Mouse (Mus musculus): ENCODE results near the gene Klhl10. TPM values are rescaled to one million over a fixed set of nuclear protein-coding genes. Genes with fewer than 3 reads are reported as not detected.

The Klhl10 gene
- polyA plus RNA-seq, 1 experiment from 2014 or later = 0.84 TPM

- WGBS = 96% methylated on average over 8 of the region's 8 CpGs
- no peak overlapping the region for H3K4me3 ChIP-seq
- peaks cover 94% of the 10 kb centered on the region for H3K36me3 ChIP-seq
These were observed 64.3 kb downstream of the Klhl10 start for GRCm38 (mm10) chr11:100505997-100506396.

More at GRCm38 (mm10) chr11:100505997-100506396, 64.3 kb downstream of the Klhl10 start:
- H3K27me3 ChIP-seq = no peaks in the 10 kb centered on the region
- no peak for ATAC-seq (ENCODE audit: low FRiP score)
- no peaks in the 10 kb centered on the region for H3K4me1 ChIP-seq (replicated peaks)
- no peak overlapping the region for H3K9ac ChIP-seq
- no peak overlapping the region for H3K4me2 ChIP-seq
- no peaks in the 10 kb centered on the region for H3K9me3 ChIP-seq
- H3K27ac ChIP-seq = no peak overlapping the region

Small RNA genes within 50 kb of the gene (microRNA-seq; reads per million reads assigned to microRNA genes)
- gene Gm27374 (not detected), gene Mir7116 (0.93 reads per million)

Other genes with a start within 250 kb of the Klhl10 start
- gene Krt9, start 248.7 kb upstream of the Klhl10 start, polyA plus RNA-seq (2015; fragmentation: Nextera tagmentation; extraction: Ambion mirVana) = not detected in 2 replicates
- 0.12 and 0.39 TPM in 2 replicates for gene Krt14, start 234.4 kb upstream of the Klhl10 start, polyA plus RNA-seq (2015; fragmentation: Nextera tagmentation; extraction: Ambion mirVana)
- not detected in 2 replicates for gene Krt16, start 193.0 kb upstream of the Klhl10 start, polyA plus RNA-seq (2015; fragmentation: Nextera tagmentation; extraction: Ambion mirVana)
- 0.17 TPM in 1 of 2 replicates, not detected in the other for gene Krt17, start 180.9 kb upstream of the Klhl10 start, polyA plus RNA-seq (2015; fragmentation: Nextera tagmentation; extraction: Ambion mirVana)
- not detected in 2 replicates for gene Krt42, start 172.0 kb upstream of the Klhl10 start, polyA plus RNA-seq (2015; fragmentation: Nextera tagmentation; extraction: Ambion mirVana)
- 1,398 and 1,436 TPM in 2 replicates for gene Eif1, start 122.0 kb upstream of the Klhl10 start, polyA plus RNA-seq (2015; fragmentation: Nextera tagmentation; extraction: Ambion mirVana)
- gene Gast, start 107.5 kb upstream of the Klhl10 start, polyA plus RNA-seq (2015; fragmentation: Nextera tagmentation; extraction: Ambion mirVana) = 0.66 and 1.7 TPM in 2 replicates
- 94.1 and 94.4 TPM in 2 replicates for gene Hap1, start 85.8 kb upstream of the Klhl10 start, polyA plus RNA-seq (2015; fragmentation: Nextera tagmentation; extraction: Ambion mirVana)
- gene Jup, start 44.2 kb upstream of the Klhl10 start, polyA plus RNA-seq (2015; fragmentation: Nextera tagmentation; extraction: Ambion mirVana) = 65.5 and 73.9 TPM in 2 replicates
- 17.6 and 20.2 TPM in 2 replicates for gene P3h4, start 27.1 kb upstream of the Klhl10 start, polyA plus RNA-seq (2015; fragmentation: Nextera tagmentation; extraction: Ambion mirVana)
- gene Fkbp10, start 26.2 kb upstream of the Klhl10 start, polyA plus RNA-seq (2015; fragmentation: Nextera tagmentation; extraction: Ambion mirVana) = 27.2 and 32.3 TPM in 2 replicates
- gene Nt5c3b, start 109 bp upstream of the Klhl10 start, polyA plus RNA-seq (2015; fragmentation: Nextera tagmentation; extraction: Ambion mirVana) = 103 and 106 TPM in 2 replicates
- 11.0 and 12.2 TPM in 2 replicates for gene Klhl11, start 30.8 kb downstream of the Klhl10 start, polyA plus RNA-seq (2015; fragmentation: Nextera tagmentation; extraction: Ambion mirVana)
- gene Acly, start 86.1 kb downstream of the Klhl10 start, polyA plus RNA-seq (2015; fragmentation: Nextera tagmentation; extraction: Ambion mirVana) = 255 and 257 TPM in 2 replicates
- gene Ttc25, start 103.7 kb downstream of the Klhl10 start, polyA plus RNA-seq (2015; fragmentation: Nextera tagmentation; extraction: Ambion mirVana) = 2.0 and 2.8 TPM in 2 replicates
- 34.5 and 37.0 TPM in 2 replicates for gene Cnp, start 133.0 kb downstream of the Klhl10 start, polyA plus RNA-seq (2015; fragmentation: Nextera tagmentation; extraction: Ambion mirVana)
- gene Nkiras2, start 177.3 kb downstream of the Klhl10 start, polyA plus RNA-seq (2015; fragmentation: Nextera tagmentation; extraction: Ambion mirVana) = 110 and 115 TPM in 2 replicates
- 308 and 315 TPM in 2 replicates for gene Dnajc7, start 178.3 kb downstream of the Klhl10 start, polyA plus RNA-seq (2015; fragmentation: Nextera tagmentation; extraction: Ambion mirVana)

All from hindbrain, embryonic 13.5 days (tissue).